Mouse (Mus musculus): ENCODE measurements at regions not wholly inside any gene's neighbourhood (a gene's known extent, or its start where the extent isn't known, plus 50 kb on each side); places are given as distances from the start of the nearest gene placed in this dataset.
A peak's percentile ranks its signal among the peaks of the same experiment; 100 is the strongest.

DNA sequence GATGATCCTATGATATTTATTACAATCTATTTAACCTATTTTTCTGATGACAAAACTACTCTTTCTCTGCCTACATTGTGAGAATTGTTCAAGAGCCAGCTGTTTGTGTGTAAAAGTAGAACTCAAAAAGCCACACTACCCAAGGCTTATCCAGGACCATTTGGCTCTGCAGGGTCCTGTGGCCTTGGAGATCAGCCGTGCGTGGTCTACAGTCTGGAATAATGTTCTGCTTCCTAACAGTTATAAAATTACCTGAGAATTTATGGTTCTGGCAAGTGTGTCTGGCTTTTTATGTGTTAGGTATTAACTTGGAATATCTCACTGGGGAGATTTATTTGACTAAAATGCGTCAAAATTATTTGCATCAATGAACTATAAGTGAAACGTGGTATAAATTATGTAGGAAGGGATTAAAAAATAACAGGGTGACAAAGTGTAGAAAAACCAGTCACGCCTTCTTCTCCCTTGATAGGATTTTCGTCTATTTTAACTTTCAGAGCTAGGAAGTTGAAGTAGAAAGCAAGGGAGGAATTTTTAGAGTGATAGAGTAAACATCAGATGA, 1789.0 kb upstream of the Gm7489 start:
- intact Hi-C loops (cut with DNase I): no loop called here

GRCm38 (mm10) chr15:52108761-52109160, 1775.9 kb upstream of the Gm7489 start:
- intact Hi-C loops (cut with DNase I): no loop called here
- no peak for DNase-seq (ENCODE audit: low spot score in 2 of 2)

More for the DNA sequence above, 1789.0 kb upstream of the Gm7489 start:
- no peak for DNase-seq (ENCODE audit: low spot score in 2 of 2)

DNA sequence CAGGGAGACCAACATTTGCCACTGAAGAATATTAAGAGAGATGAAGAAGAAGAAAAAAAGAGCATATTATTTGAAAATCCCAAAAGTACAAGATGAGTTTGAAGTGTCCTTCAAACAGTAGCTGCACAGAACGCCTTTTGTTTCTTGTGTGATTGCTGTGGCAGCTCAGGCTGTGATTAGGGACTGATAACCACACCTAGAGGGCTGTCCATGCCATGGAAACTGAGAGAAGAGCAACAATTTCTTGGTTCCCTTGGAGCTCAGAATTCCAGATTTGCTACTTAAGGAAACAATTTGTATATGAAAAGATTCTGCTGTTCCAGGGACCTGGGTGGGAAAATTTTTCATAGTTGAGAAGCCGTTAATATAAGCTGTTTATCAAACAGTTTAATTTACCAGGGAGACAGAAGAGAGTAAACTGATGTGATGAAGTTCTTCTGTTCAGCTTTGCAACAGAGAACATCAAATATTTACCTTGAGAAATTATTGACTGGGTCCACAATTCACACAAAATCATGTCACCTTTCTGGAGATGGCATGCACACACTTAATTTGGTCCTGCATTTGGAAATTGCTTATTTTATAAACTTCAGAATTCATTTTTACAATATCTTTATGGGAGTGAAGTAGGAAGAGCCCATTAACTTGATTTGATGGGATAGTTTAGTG, 1770.2 kb upstream of the Gm7489 start:
- DNase-seq (ENCODE audit: low spot score in 2 of 2): no peak
- intact Hi-C loops (cut with DNase I): no loop called here

DNA sequence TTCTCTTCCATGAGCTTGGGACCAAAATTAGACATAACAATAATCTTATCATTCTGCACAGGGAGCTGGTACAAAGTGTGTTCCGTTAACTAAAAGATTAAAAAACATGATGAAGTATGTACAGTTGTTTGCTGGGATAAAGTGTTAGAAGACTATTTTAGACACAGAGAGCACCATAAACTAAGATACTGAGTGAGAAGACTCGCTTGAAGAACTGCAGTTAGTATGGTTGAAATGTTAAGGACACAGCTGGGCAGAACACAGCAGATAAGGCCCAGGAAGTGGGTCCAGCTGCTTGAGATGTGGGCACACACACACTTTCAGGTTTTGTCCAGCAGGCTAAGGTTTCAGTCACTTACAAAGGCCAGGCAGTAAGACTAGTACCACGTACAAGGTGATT, 1748.0 kb upstream of the Gm7489 start:
- no peak for DNase-seq (ENCODE audit: low spot score in 2 of 2)
- intact Hi-C loops (cut with DNase I): no loop called here

DNA sequence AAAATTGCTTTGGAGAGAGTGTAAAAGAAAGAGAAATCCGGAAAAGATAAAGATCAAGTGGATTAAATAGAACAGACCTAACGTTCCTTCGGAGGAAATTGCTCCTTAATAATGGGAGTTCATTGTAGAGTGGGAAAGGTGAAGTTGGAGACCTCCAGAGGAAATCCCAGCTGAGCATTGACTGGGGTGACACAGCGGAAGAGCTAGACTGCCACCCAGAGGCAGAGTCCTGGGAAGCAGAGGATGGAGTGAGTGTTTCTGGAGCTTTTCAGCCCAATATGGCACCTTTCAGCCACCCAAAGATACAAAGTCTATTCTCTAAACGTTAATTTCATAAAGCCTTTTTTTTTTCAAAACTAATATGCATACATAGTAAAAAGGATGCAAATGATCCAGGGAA, 1731.3 kb upstream of the Gm7489 start:
- intact Hi-C loops (cut with DNase I): no loop called here
- DNase-seq (ENCODE audit: low spot score in 2 of 2): peak in 1 of 2 experiments; percentile 16

DNA sequence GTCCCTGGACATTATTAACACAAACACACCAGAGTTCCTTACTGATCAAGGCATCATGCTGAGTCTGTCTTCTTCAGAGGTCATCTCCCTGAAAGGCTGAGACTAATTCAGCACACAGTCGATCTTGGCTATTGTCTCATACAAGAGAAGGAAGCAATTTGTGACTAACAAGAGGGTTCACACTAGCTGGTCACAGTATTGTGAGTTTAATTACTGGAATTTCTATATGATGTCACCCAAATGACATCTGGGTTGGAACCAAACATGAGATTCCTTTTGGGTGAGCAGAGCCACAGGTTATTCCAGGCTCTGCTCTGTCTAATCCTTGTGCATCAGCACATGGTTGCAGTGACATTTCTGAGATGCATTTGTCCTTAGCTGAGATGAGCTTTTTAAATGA, 1728.9 kb upstream of the Gm7489 start:
- intact Hi-C loops (cut with DNase I): no loop called here
- no peak for DNase-seq (ENCODE audit: low spot score in 2 of 2)

DNA sequence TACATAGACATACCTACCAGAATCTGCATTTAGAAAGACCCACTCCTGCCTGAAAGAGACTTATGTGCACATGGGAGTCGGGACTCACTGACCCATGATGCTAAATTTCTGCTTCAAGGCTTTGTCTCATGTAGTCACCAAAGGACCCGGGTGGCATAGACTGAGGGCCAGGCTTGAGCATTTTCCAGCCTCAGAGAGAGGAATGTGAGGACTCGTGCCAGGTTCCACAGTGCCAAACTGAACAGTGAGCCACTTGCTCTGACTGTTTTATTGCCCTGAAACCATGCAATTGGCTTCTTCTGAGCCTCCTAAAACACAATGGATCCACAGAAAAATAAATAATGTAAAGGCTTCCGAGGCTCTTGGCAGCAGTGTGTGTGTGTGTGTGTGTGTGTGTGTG, 1727.9 kb upstream of the Gm7489 start:
- intact Hi-C loops (cut with DNase I): no loop called here
- no peak for DNase-seq (ENCODE audit: low spot score in 2 of 2)

GRCm38 (mm10) chr15:52160181-52161088, 1724.3 kb upstream of the Gm7489 start:
- intact Hi-C loops (cut with DNase I): loop anchor here (2.0 to 5.0 kb wide), 2 partner anchors 248 to 297 kb away; no protein-coding TSS in a partner anchor
- DNase-seq (ENCODE audit: low spot score in 2 of 2): peak; percentile 75 to 78

DNA sequence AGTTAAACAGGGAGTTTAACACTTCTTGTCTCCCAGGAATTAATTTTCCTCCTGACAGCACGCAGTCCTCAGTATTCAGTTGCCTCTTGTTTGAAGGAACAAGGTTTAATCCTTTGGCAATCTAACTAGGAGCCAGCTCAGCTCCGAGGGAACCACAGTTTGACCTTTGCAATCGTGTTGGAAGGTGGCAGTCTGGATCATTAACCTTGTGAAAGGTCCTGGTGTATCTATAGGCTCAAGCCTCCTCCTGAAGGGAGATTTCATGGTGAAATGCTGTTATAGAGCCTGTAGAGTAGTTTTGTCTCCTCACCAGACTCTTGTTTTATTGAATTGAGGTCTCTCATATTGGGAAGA, 1723.6 kb upstream of the Gm7489 start:
- intact Hi-C loops (cut with DNase I): loop anchor here (2.0 to 5.0 kb wide), 2 partner anchors 248 to 296 kb away; no protein-coding TSS in a partner anchor
- no peak for DNase-seq (ENCODE audit: low spot score in 2 of 2)

DNA sequence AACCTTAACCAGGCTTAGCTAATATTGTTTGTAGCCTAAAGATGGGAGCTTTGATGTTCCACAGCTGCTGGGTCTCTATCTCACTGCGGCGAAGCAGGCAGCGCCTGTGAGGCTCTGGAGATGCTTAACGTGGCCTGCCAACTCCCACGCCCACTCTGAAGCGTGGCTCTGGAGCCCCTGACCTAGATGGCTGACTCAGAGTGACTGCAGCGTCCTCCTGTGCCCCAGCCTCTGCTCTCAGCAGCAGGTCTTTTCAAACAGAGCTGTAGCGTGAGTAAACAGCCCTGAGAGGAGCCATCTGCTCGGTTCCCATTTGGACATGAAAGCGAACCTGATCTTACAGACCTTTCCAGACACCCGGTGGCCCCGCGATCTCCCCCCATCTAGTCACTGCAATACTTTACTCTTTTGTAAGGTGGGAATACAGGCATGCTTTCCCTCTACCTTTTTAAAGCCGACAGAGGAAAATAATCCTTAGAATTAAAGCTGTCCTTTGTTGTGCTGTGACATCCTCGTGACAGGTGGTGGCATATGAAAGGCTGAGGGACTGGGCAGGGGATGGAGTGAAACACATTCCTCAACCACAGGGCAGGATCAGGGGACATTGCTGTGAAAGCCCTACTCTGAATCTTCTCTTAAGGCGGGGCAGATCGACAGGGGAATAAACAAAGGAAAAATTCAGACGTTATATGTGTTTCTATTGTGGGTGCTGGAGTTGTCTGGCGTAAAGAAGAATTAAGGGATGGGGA, 1723.0 kb upstream of the Gm7489 start:
- DNase-seq (ENCODE audit: low spot score in 2 of 2): peak; percentile 9 to 10
- intact Hi-C loops (cut with DNase I): loop anchor here (2.0 to 5.0 kb wide), 2 partner anchors 249 to 296 kb away; no protein-coding TSS in a partner anchor

GRCm38 (mm10) chr15:52166144-52166543, 1718.6 kb upstream of the Gm7489 start:
- no peak for DNase-seq (ENCODE audit: low spot score in 2 of 2)
- intact Hi-C loops (cut with DNase I): no loop called here

GRCm38 (mm10) chr15:52166595-52167443, 1717.9 kb upstream of the Gm7489 start:
- intact Hi-C loops (cut with DNase I): no loop called here
- no peak for DNase-seq (ENCODE audit: low spot score in 2 of 2)

DNA sequence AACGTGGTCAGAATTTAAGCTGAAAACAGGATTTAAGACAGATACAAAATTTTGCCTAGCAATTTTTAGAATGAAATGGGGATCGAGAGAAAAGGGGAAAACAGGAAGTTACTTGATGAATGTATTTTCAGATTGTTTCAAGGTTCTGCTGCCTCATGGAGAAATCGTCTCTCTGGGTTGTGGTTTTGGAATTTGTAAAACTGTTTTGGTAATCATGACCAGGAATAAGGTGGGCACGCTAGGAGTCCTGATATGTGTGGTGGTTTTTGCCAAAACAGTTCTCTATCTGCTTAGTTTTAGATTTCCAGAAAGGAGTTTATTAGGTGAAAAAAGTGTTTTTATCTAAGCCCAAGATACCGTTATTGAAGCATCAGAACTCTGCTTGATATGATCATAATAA, 1716.9 kb upstream of the Gm7489 start:
- intact Hi-C loops (cut with DNase I): no loop called here
- no peak for DNase-seq (ENCODE audit: low spot score in 2 of 2)

DNA sequence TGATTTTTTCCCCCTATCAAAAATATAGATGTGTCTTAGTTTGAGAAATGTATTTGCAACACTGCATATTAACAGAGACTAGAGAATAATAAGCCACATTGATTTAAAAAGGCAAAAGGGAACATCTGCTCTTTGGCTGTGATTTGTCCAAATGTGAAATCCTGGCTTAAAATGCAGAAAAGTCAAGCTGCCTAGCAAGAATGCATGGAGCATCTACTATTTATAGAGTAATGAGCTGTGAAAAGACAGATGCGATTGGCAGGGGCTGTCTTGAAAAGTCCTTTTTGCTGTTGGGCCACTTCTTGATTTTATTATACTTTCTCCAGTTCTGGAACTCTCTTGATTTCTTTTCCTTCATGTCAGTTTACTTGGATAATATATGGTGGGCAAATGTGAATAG, 1707.8 kb upstream of the Gm7489 start:
- no peak for DNase-seq (ENCODE audit: low spot score in 2 of 2)
- intact Hi-C loops (cut with DNase I): no loop called here

- no peak for DNase-seq (ENCODE audit: low spot score in 2 of 2)
- intact Hi-C loops (cut with DNase I): no loop called here
Measured at GRCm38 (mm10) chr15:52178668-52179067, 1706.0 kb upstream of the Gm7489 start.

DNA sequence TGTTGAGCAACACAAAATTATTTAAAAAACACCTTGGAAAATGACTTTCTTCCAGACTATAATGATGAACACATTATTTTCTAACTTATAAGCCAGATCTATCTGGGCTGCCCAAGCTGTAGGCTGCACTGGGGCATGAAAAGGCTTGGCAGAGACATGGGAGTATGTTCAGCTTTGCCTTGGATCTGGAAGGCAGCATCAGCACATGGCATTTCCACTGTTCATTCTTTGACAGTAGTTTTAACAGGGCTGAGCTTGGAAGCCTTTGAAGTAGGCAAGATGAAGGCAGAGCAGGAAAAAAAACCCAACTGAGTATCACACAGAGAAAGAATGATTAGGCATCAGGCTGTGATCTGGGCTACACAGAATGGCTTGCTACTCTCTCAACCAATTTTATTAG, 1705.3 kb upstream of the Gm7489 start:
- DNase-seq (ENCODE audit: low spot score in 2 of 2): no peak
- intact Hi-C loops (cut with DNase I): no loop called here

DNA sequence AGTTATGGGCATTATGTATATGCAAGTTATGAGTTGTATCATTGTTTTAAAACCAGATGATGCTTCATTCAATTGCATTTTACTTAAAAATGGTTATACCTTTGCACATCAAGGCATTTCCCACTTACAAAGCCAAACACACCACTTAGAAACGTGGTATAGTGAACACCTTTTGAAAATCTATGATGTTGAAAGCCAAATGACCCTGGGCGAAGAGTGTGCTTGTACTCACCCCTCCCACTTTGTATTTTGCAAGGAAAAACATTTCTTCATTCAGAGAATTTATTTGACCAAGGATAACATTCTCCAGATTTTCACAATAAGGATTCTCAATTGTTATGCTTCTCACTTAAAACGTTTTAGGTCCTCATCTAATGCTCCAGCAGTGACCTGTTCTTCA, 1693.5 kb upstream of the Gm7489 start:
- intact Hi-C loops (cut with DNase I): no loop called here
- DNase-seq (ENCODE audit: low spot score in 2 of 2): no peak

- no peak for DNase-seq (ENCODE audit: low spot score in 2 of 2)
- intact Hi-C loops (cut with DNase I): no loop called here
Measured at GRCm38 (mm10) chr15:52207271-52207670, 1677.4 kb upstream of the Gm7489 start.

DNA sequence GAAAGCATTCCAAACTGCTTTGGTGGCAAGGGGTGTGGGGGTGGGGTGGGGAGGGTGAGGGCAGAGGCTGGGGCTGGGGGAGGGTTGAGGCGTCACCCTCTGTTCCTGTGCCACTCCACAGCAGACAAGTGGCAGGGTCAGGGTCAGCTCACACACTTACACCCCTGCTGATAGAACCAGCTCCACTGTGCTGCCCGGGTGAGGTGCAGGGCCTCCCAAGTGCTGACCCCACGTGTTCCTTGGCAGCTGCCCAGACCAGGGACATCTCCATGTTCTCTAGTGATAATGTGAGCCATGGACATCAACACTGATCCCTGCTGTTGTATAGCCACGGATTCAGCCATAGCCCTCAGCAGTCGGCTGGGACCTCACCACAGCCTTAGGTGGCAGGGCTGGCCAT, 1652.3 kb upstream of the Gm7489 start:
- intact Hi-C loops (cut with DNase I): no loop called here
- no peak for DNase-seq (ENCODE audit: low spot score in 2 of 2)
